Mouse (Mus musculus) embryonic facial prominence, embryonic 12.5 days (tissue): ENCODE results near the gene Rasgrp3. TPM values are rescaled to one million over a fixed set of nuclear protein-coding genes. Genes with fewer than 3 reads are reported as not detected.

Source experiments
- ATAC-seq: fragments of 200-750 bp; cut with Nextera tagmentation; 2 replicates; pipeline ENCODE4 v1.8.0; 2017; ENCODE audit not compliant: insufficient number of reproducible peaks, insufficient read depth, low FRiP score, low TSS enrichment
- H3K27ac ChIP-seq: fragments of 300-500 bp; sonication (generic); 2 replicates; pipeline ENCODE4 v1.5.1; 2016; ENCODE audit warnings: mild to moderate bottlenecking
- H3K27me3 ChIP-seq: fragments of 300-500 bp; sonication (generic); 2 replicates; pipeline ENCODE4 v1.6.1; 2016; ENCODE audit warnings: mild to moderate bottlenecking, moderate library complexity
- H3K36me3 ChIP-seq: fragments of 300-500 bp; sonication (generic); 2 replicates; pipeline ENCODE4 v1.6.1; 2016; ENCODE audit warnings: mild to moderate bottlenecking
- H3K4me1 ChIP-seq: fragments of 300-500 bp; sonication (generic); 2 replicates; pipeline ENCODE4 v1.6.1; 2016
- H3K4me2 ChIP-seq: fragments of 300-500 bp; sonication (generic); replicated peaks from 2 replicates; pipeline ENCODE4 v1.6.1; 2016; ENCODE audit warnings: mild to moderate bottlenecking, moderate library complexity
- H3K4me3 ChIP-seq: fragments of 300-500 bp; sonication (generic); 2 replicates; pipeline ENCODE4 v1.5.1; 2016; ENCODE audit warnings: mild to moderate bottlenecking
- H3K9ac ChIP-seq: fragments of 300-500 bp; sonication (generic); 2 replicates; pipeline ENCODE4 v1.6.1; 2016; ENCODE audit warnings: mild to moderate bottlenecking, moderate library complexity
- H3K9me3 ChIP-seq: fragments of 300-500 bp; sonication (generic); 2 replicates; pipeline ENCODE4 v1.6.1; 2016; ENCODE audit warnings: mild to moderate bottlenecking, moderate library complexity
- WGBS: fragments of 180-500 bp; shearing (Covaris S2); methylation state at CpG from one replicate; pipeline ENCODE4 v1.1.7; 2016; 5-methylcytosine and 5-hydroxymethylcytosine counted together
- polyA plus RNA-seq: library from polyadenylated mRNA; unstranded; fragments of >200 nt; fragmentation: Nextera tagmentation; extraction: Ambion mirVana; gene quantifications from 2 replicates; pipeline ENCODE4 v1.2.1, GENCODE M21; 2016

The Rasgrp3 gene
- polyA plus RNA-seq, 1 experiment from 2014 or later = 9.7 TPM

DNA sequence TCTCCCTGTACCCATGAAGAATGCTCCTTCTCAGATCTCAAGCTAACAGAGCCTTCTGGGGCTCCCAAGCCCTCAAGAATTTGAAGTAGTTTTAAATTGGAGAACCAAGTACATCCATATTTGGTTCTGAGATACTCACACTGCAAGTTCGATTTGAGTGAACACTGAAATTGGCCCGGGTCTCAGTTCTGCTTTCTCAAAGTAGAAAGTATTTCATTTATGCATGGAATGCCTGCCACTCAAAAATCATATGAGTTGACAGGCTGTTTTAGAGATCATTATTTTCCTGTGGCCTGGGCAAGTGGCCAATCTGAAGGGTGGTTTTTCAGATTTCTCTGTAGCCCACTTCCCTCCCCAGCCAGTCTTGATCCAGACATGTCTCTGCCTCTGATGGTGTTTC, 36.7 kb downstream of the Rasgrp3 start:
- 62% methylated on average over 2 of the region's 2 CpGs for WGBS
- no peak overlapping the region for H3K27ac ChIP-seq
- H3K36me3 ChIP-seq = no peaks in the 10 kb centered on the region
- no peak for ATAC-seq
- no peak overlapping the region for H3K4me3 ChIP-seq
- H3K4me1 ChIP-seq = no peaks in the 10 kb centered on the region
- H3K9ac ChIP-seq = no peak overlapping the region
- no peak overlapping the region for H3K4me2 ChIP-seq
- H3K9me3 ChIP-seq = no peaks in the 10 kb centered on the region
- no peaks in the 10 kb centered on the region for H3K27me3 ChIP-seq

DNA sequence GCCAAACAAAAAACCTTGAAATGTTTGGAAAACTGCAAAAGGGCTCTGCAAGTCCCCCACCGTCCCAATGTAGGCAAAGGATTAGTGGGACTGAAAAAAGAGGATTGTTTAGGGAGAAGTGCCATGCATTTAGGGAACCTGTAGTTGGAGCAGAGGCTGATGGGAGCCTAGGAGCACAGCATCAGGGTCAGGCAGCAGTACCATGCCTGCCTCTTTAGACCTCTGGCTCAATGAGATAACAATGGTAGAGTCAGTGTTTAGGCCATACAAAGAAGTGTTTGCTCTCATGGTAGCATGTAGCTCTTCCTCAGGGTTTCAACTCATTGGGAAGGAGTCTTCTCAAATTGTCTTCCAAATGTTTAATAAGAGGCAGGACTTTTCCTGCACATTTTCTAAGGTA, 40.3 kb downstream of the Rasgrp3 start:
- no peaks in the 10 kb centered on the region for H3K27me3 ChIP-seq
- no peak for ATAC-seq
- WGBS = 61% methylated on average over 1 of the region's 1 CpGs
- no peaks in the 10 kb centered on the region for H3K36me3 ChIP-seq
- no peak overlapping the region for H3K27ac ChIP-seq
- no peak overlapping the region for H3K4me3 ChIP-seq
- H3K9ac ChIP-seq = no peak overlapping the region
- H3K9me3 ChIP-seq = no peaks in the 10 kb centered on the region
- no peaks in the 10 kb centered on the region for H3K4me1 ChIP-seq
- no peak overlapping the region for H3K4me2 ChIP-seq

DNA sequence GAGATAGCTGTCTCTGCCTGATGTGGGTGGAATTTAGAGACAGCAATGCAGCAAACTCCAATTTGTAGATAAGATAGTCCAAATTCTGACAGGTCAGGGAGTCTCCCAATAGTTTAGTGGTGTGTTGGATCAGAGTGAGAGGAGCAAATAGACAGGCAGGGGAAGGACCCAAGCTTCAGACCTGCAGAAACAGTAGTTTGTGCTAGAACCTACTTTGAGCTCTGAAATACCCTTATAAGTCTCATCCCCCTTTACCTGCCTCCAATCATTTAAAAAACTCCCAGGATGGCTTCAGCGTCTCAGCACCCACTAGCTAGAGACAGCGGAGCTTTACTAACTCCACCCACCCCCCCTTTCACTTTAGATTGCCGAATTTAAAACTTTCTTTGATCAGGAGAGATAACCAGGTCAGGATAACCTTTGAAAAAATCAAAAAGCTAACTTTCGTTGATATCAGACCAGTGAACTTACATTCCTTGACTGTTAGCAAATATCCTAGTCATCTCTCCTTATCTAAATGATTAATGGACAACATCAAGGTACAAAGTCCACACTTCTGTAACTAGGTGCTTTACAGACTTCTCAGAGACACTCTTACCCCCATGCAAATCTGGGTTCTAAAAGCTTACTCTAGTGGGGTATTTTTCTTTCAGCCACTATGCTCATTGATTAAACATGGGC, 41.2 kb downstream of the Rasgrp3 start:
- no peaks in the 10 kb centered on the region for H3K36me3 ChIP-seq
- no peaks in the 10 kb centered on the region for H3K4me1 ChIP-seq
- 75% methylated on average over 4 of the region's 4 CpGs for WGBS
- H3K27ac ChIP-seq = no peak overlapping the region
- H3K27me3 ChIP-seq = no peaks in the 10 kb centered on the region
- no peak overlapping the region for H3K4me2 ChIP-seq
- H3K4me3 ChIP-seq = no peak overlapping the region
- no peak overlapping the region for H3K9ac ChIP-seq
- no peak for ATAC-seq
- H3K9me3 ChIP-seq = no peaks in the 10 kb centered on the region

DNA sequence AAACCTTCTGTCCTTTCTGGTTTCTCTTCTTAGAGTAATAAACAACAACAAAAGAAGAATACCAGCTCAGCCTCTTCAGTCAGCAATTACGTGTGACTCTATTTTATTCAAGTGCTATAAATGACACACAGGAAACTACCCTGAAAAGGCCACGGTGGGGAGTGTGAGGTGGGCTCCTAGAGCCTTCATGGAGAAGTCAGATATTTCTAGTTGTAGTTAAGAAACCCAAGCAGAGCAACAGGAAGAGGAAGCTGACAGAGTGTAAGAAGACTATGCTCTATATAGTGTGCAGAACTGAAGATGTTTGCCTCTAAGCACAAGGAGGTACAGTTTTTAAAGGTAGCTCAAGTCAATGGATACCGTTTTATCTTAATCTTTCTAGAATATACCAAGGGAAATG, 42.0 kb downstream of the Rasgrp3 start:
- no peaks in the 10 kb centered on the region for H3K36me3 ChIP-seq
- H3K27me3 ChIP-seq = no peaks in the 10 kb centered on the region
- no peak for ATAC-seq
- H3K27ac ChIP-seq = no peak overlapping the region
- H3K4me1 ChIP-seq = no peaks in the 10 kb centered on the region
- H3K4me2 ChIP-seq = no peak overlapping the region
- no peak overlapping the region for H3K4me3 ChIP-seq
- no peaks in the 10 kb centered on the region for H3K9me3 ChIP-seq
- H3K9ac ChIP-seq = no peak overlapping the region
- WGBS = 80% methylated on average over 3 of the region's 3 CpGs

DNA sequence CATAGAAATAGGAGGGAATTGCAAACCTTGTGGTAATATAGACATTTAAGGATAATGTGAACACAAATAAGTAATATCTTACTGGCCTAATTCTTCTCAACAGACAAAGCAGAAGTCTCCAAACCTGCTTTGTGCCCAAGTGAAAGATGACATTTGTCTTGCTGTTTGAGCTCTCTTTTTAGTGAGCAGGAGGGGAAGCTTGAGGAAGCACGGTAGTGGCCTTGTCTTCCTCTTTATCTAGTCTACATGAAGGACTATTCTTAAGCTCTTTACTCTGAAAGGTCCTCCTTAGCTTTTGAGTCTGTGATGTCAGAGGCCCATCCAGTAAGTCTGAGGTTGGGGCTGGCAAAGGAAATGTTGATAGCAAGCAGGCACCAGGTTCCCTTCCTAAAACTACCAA, 43.1 kb downstream of the Rasgrp3 start:
- Histone ChIP-seq H3K4me3 (no peak overlapping the region), H3K4me2 (no peak overlapping the region), H3K36me3 (no peaks in the 10 kb centered on the region), H3K27me3 (no peaks in the 10 kb centered on the region), H3K9me3 (no peaks in the 10 kb centered on the region), H3K4me1 (no peaks in the 10 kb centered on the region), H3K27ac (no peak overlapping the region), H3K9ac (no peak overlapping the region)
- no peak for ATAC-seq
- WGBS = 75% methylated on average over 1 of the region's 1 CpGs

DNA sequence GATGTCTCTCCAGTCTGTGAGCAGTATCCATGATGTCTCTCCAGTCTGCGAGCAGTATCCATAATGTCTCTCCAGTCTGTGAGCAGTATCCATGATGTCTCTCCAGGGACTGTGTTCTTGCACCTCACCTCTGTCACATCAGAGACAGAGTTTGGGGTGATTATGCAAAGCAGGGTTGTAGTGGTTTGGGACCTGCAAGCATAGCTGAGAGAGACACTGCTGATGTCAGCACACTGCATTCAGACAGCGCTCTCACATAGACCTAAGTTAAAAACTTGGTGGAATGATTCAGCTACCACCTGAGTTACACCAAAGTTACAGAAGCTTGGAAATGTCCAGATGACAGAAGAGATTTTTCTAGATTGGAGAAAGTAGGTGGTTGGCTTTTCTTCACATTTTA, 44.0 kb downstream of the Rasgrp3 start:
- Histone ChIP-seq H3K9ac (no peak overlapping the region), H3K36me3 (no peaks in the 10 kb centered on the region), H3K4me3 (no peak overlapping the region), H3K9me3 (no peaks in the 10 kb centered on the region), H3K27me3 (no peaks in the 10 kb centered on the region), H3K4me1 (no peaks in the 10 kb centered on the region), H3K27ac (no peak overlapping the region), H3K4me2 (no peak overlapping the region)
- ATAC-seq = no peak
- 96% methylated on average over 2 of the region's 2 CpGs for WGBS

DNA sequence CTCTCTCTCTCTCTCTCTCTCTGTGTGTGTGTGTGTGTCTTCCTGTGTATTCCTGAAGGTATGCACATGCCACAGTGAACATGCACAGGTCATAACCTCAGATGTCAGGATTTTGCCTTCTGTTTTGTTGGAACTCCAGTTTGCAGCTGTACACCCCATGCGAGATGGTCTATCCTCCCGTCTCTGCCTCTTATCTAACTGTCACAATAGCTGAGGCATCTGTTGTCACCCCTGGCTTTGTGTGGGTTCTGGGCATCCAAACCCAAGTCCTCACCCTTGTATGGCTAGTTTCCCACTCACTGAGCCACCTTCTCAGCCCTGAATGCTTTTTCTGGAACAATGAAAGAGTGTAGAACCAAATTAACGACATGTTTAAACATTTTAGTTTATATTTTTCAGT, 44.7 kb downstream of the Rasgrp3 start:
- 85% methylated on average over 3 of the region's 3 CpGs for WGBS
- Histone ChIP-seq H3K4me1 (no peaks in the 10 kb centered on the region), H3K9me3 (no peaks in the 10 kb centered on the region), H3K4me2 (no peak overlapping the region), H3K4me3 (no peak overlapping the region), H3K36me3 (no peaks in the 10 kb centered on the region), H3K9ac (no peak overlapping the region), H3K27ac (no peak overlapping the region), H3K27me3 (no peaks in the 10 kb centered on the region)
- no peak for ATAC-seq

DNA sequence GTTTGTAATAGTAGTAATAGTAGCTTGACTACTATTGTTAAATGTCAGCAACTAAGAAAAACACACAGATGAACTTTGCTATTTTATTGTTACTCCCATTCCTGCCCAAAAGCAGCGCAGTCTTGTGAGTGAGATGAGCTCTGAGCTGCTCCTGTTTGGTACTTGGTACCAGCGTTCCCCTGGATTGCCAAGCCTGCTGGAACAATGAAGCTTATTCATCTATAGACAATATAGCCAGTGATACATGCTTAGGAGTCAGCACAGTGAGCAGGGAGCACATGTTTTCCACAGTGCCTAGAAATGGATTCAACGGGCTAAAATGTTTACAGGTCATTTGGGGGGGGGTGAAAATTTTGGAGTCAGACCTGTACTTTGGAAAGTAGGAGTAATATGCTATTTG, 50.5 kb downstream of the Rasgrp3 start:
- Histone ChIP-seq H3K9me3 (no peaks in the 10 kb centered on the region), H3K27ac (no peak overlapping the region), H3K36me3 (no peaks in the 10 kb centered on the region), H3K27me3 (no peaks in the 10 kb centered on the region), H3K4me1 (no peaks in the 10 kb centered on the region), H3K4me2 (no peak overlapping the region), H3K9ac (no peak overlapping the region), H3K4me3 (no peak overlapping the region)
- WGBS = 36% methylated on average over 3 of the region's 3 CpGs
- ATAC-seq = no peak

DNA sequence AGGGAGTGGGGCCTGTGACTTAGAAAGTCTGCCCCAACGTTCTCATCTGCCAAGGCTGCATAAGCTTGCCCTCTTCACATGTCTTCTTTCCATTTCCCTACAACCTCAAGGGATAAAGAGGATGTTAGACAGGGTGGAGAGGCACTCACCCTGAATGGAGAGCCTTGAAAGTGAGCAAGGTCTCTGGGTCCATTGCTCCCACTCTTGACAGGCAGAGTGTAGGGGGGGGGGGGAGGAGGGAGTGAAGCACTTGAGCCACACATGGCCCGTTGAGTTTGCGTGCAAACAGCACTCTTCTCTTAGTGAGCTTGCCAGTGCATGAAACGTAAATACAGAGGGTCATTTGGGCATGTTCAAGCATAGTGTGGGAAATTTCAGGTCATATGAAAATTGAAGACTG, 59.5 kb downstream of the Rasgrp3 start:
- 70% methylated on average over 4 of the region's 4 CpGs for WGBS
- ATAC-seq = no peak
- no peaks in the 10 kb centered on the region for H3K9me3 ChIP-seq
- no peaks in the 10 kb centered on the region for H3K4me1 ChIP-seq
- H3K4me2 ChIP-seq = no peak overlapping the region
- H3K27me3 ChIP-seq = no peaks in the 10 kb centered on the region
- H3K27ac ChIP-seq = no peak overlapping the region
- H3K36me3 ChIP-seq = no peaks in the 10 kb centered on the region
- no peak overlapping the region for H3K9ac ChIP-seq
- no peak overlapping the region for H3K4me3 ChIP-seq

DNA sequence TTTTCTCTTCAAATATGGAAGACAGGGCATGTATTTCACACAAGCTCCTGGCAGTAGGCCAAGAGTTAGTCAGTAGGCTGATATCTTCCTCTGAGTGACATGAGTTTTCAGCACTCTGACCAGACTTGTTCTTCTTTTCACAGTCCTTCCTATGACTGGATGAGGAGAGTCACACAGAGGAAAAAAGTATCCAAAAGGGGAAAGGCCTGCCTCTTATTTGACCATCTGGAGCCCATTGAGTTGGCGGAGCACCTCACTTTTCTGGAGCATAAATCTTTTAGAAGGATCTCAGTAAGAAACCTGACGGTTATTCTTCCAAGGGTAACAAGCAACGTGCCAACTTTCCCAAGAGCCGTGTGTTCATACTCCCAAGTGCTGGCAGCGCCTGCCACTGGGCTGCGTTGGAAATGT, 62.5 kb downstream of the Rasgrp3 start:
- H3K36me3 ChIP-seq = no peaks in the 10 kb centered on the region
- H3K4me2 ChIP-seq = no peak overlapping the region
- no peak for ATAC-seq
- H3K4me3 ChIP-seq = no peak overlapping the region
- H3K9me3 ChIP-seq = no peaks in the 10 kb centered on the region
- no peaks in the 10 kb centered on the region for H3K4me1 ChIP-seq
- 85% methylated on average over 6 of the region's 6 CpGs for WGBS
- no peaks in the 10 kb centered on the region for H3K27me3 ChIP-seq
- no peak overlapping the region for H3K9ac ChIP-seq
- no peak overlapping the region for H3K27ac ChIP-seq

DNA sequence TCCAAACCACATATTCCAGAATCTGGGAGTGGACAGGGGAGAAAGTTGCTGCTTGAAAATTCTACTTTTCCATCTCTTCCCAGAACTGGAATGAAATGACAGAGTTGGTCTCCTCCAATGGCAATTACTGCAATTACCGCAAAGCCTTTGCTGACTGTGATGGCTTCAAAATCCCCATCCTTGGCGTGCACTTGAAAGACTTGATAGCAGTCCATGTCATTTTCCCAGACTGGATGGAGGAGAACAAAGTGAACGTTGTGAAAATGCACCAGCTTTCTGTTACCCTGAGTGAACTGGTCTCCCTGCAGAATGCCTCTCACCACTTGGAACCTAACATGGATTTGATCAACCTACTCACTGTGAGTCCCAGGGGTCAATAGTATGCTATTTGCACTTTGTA, 67.3 kb downstream of the Rasgrp3 start:
- Histone ChIP-seq H3K36me3 (no peaks in the 10 kb centered on the region), H3K27ac (no peak overlapping the region), H3K4me3 (no peak overlapping the region), H3K4me2 (no peak overlapping the region), H3K9ac (no peak overlapping the region), H3K9me3 (no peaks in the 10 kb centered on the region), H3K27me3 (no peaks in the 10 kb centered on the region), H3K4me1 (no peaks in the 10 kb centered on the region)
- 80% methylated on average over 3 of the region's 3 CpGs for WGBS
- ATAC-seq = no peak

DNA sequence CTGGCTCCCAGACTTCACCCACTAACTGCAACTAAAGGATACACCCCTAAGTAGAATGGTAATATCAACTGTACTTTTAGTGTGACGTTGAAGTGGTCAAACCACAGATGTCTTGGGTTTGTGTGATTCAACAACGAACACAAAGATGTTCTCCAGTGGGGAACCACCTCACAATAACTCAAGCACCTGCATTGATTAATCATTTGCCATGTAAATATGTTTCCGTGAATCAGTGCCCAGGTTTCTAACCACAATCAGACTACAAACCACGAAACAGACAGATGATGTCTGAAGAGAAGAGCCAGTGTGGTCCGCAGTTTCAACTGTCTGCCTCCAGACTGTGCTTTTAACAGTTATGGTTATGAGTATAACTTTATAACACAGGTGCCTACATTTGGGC, 69.4 kb downstream of the Rasgrp3 start:
- Histone ChIP-seq H3K4me2 (no peak overlapping the region), H3K27ac (no peak overlapping the region), H3K27me3 (no peaks in the 10 kb centered on the region), H3K4me3 (no peak overlapping the region), H3K4me1 (no peaks in the 10 kb centered on the region), H3K9me3 (no peaks in the 10 kb centered on the region), H3K9ac (no peak overlapping the region), H3K36me3 (no peaks in the 10 kb centered on the region)
- WGBS = 88% methylated on average over 5 of the region's 5 CpGs
- no peak for ATAC-seq
